Mouse (Mus musculus): ENCODE data around the gene Aph1c.
"Not testable (repeated sequence)": the region's sequence is repeated elsewhere in the genome, so short reads cannot be mapped to it uniquely, and the experiment has no call there.

Gene Aph1c

GRCm38 (mm10) chr9:66834318-66835096, at the start of gene Aph1c:
Gene Aph1c (minus strand): TSS chr9:66834726.
- DNase-seq (ENCODE audit: low read depth, low spot score) = peak; percentile 97

DNA sequence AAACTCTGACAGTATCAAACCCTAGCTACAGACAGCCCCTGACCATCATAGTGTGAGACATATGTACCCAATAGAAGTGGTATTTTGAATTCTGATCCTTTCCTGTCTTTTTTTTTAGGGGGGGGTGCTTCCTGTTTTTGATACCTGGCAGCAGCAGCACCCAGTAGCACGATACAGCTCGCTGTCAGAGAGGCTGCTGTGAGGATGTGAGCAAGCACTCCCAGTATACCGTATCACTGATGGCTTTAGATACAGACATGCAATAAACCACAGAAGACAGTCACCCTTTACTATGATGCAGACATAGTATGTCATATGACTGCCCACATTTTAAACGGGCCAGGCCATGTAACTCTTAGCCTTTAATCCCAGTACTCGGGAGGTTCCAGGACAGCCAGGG, 49.0 kb upstream of the Aph1c start:
- DNase-seq (ENCODE audit: low read depth, low spot score) = no peak

DNA sequence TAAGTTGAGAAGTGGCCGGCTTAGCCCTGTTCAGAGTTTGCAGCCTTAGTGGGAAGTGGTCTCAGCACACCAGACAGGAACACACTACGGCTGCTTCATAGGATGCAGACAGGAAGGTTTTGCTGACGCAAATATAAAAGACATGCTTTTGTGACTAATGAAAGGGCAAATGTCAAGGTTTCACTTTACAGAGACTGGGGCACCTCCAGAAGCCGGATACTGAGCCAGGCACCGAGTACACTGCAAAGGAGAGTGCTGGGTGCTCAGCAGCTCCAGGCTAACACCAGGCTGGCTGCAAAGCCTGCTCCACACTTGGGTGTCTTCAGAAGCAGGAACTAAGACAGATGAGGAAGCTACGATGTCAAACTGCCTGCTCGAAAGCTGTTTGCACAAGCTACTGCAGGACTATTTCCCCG, 47.9 kb upstream of the Aph1c start:
- no peak for DNase-seq (ENCODE audit: low read depth, low spot score)

DNA sequence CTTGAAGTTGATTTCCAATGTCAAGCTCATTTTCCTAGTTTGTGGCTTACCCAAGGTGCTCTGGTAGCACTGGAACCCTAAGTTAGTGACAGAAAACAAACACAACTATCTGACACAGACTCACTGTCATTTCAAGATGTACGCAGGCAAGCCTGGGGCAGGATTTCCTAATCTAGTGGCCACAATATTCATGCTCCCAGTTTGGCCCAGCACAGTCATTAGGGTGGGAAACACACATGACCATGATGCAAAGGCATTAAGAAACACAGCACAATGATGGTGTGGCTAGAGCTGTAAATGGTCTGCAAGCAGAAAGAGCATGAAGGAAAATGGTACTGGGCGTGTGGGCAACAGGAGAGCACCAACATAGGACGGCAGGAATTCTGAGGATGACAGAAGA, 47.3 kb upstream of the Aph1c start:
- no peak for DNase-seq (ENCODE audit: low read depth, low spot score)

- no peak for DNase-seq (ENCODE audit: low read depth, low spot score)
These were observed 46.2 kb upstream of the Aph1c start for GRCm38 (mm10) chr9:66880752-66881151.

GRCm38 (mm10) chr9:66879486-66879885, 45.0 kb upstream of the Aph1c start:
- DNase-seq (ENCODE audit: low read depth, low spot score) = no peak

DNA sequence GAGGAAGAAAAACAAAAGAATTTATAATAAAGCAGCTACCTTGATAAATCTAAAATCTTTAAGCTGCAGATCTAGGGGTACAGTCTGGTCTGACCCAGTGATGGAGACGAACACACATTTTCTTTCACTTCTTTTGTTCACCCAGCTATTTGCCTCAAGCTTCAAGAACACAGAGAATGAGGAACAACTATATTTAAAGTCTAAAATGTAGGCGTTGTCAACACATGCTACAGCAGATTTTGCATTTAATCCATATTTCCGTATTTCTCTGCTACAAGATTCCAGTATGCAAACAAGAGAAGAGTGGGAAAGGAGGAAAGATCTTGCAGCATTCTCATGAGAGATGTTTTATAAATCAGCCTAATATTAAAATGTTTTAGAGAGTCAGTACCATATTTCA, 44.4 kb upstream of the Aph1c start:
- DNase-seq (ENCODE audit: low read depth, low spot score) = no peak

DNA sequence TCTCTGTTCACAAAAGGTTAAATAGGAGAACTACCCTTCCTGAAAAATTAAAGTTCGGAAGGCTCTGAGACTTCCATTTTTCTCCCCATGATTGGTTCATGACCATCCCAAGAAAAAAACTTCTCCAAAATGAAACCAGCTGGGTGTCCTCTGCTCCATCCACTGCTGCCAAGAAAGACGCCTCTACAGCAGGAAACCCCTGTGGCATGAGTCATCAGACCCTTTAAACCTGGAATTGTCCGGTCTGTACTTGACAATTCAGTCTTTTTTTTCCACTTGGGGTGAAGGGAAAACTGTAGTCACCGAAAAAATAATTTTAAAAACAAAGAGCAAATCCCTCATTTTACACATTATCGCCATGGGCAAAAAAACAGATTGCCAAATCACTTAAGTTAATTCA, 42.1 kb upstream of the Aph1c start:
- DNase-seq (ENCODE audit: low read depth, low spot score) = no peak

- DNase-seq (ENCODE audit: low read depth, low spot score) = no peak
These were observed 39.8 kb upstream of the Aph1c start for GRCm38 (mm10) chr9:66874297-66874696.

GRCm38 (mm10) chr9:66873531-66873930, 39.0 kb upstream of the Aph1c start:
- no peak for DNase-seq (ENCODE audit: low read depth, low spot score)

DNA sequence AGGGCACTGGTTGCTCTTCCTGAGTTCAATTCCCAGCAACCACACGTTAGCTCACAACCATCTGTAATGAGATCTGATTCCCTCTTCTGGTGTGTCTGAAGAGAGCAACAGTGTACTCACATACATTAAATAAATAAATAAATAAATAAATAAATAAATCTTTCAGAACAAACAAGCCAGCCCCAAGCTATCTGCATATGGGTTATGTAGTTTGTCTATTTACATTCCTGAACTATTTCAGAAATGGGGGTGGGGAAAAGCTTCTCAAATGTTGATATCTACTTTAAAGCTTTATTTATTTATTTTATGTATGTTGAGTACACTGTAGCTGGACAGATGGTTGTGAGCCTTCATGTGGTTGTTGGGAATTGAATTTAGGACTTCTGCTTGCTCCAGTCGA, 38.5 kb upstream of the Aph1c start:
- DNase-seq (ENCODE audit: low read depth, low spot score) = not testable (repeated sequence)

DNA sequence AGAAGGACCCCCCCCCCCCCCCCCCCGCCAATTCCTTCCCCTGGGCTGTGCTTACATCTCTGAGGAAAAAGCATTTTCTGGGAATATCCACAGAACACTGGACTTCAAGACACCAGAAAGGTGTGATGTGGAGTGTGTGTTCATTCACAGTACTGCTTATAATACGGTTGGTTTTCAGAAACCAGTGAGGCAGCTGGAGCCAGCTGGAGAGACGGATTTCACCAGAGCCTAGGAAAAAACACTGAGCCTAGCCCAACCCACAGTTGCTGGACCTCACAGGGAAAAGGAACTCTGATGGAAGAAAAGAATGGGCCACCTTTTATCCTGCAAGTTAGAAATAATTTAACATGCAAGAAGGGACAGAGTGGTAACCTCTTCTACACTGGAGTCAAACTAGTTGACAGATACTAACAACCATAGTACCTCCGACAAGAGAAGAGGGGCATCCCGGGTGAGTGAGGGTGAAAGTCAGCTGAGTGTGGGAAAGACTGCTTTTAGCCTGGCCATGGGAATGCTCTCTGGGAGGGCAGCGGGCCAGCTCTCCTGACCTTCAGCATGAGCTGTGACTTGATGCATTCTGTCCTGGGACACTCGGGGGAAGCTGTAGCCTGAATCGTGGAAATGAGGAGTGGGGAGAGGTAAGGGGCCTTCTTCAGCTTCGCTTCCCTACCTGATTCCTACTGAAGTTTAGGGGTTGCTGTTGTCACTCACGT, 37.6 kb upstream of the Aph1c start:
- no peak for DNase-seq (ENCODE audit: low read depth, low spot score)

DNA sequence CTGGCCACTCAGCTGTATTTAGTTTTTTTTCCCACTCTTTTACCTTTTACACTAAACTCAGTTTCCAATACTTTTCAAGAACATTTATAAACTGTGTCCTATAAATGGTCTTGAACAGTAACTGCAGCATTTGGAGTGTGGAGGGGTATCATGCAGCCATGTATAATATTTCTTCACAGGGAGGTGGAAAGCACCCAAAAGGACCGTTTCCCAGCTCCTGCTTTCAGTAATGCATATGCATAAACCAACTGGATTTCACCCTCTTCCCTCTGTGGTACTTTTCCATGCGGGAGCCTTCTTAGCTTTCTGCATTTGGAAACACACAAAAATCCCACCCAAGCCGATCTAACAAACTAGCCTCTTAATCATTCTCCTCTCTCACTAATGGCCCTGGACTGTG, 30.2 kb upstream of the Aph1c start:
- DNase-seq (ENCODE audit: low read depth, low spot score) = no peak

GRCm38 (mm10) chr9:66863456-66863855, 28.9 kb upstream of the Aph1c start:
- DNase-seq (ENCODE audit: low read depth, low spot score) = no peak

- no peak for DNase-seq (ENCODE audit: low read depth, low spot score)
These were observed 27.7 kb upstream of the Aph1c start for GRCm38 (mm10) chr9:66862202-66862601.

DNA sequence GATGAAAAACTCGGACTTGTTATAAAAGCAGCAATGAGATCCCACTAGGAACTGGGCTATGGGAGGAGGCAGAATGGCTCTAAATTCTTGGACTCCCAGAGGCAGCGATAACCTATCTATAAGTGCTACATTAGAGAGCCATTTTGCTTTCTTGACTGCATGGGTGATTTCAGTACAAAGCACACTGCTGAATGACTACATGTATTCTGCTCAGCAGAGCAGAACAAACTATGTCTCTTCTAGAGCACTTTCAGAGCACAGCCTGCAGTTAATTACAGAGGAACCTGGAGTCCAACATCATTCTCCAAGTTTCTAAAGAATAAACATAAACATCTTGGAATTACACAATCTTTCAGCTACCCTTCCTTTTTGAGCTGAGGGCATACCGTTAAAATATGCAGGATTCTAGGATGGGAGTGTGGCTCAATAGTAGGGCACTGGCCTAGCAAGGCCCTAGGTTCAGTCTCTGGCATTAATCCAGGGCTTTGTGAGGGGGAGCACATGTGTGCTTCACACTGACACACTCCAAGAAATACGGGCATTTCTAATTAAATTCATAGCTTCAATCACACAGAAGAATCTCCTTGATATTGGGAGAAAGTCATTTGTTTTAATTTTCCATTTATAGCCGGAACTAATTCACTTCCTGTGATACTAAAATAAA, 26.7 kb upstream of the Aph1c start:
- DNase-seq (ENCODE audit: low read depth, low spot score) = no peak

GRCm38 (mm10) chr9:66859523-66859922, 25.0 kb upstream of the Aph1c start:
- DNase-seq (ENCODE audit: low read depth, low spot score) = no peak

- no peak for DNase-seq (ENCODE audit: low read depth, low spot score)
These were observed 21.3 kb upstream of the Aph1c start for GRCm38 (mm10) chr9:66855865-66856264.

DNA sequence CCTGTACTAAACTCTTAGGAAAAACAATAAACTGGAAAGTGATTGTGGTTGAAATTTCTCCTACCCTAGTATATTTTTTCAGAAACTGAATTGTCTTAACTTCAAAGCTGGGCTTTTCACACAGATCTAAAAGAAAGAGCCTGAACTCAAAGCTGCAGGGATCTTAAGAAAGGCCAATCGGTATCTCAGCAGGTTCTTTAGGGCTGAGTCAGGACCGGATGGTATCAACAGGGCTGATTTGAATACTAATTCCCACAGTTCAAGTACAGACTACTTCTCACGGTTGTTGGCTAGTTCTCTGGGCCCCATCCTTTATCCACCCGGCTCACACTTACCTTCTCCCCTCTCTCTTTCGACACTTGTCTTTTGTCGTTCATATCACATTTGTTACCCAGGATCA, 18.1 kb upstream of the Aph1c start:
- no peak for DNase-seq (ENCODE audit: low read depth, low spot score)

DNA sequence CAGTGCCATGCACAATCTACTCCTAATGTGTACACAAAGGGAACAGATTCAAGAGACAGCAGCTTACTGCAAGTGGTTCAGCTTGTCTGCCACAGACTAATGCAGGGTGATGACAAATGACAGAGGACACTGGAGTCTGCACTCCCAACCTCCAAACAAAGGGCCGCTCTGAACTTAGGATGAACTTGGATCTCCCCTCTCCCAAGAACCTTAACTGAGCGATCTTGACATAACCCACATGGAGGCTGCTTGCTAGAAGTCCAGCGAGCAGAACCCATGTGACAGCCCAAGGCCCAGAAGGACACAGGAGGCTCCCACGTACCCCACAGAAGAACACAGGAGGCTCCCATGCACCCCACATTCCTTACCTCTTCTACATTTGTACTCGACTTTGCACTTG, 16.4 kb upstream of the Aph1c start:
- no peak for DNase-seq (ENCODE audit: low read depth, low spot score)

DNA sequence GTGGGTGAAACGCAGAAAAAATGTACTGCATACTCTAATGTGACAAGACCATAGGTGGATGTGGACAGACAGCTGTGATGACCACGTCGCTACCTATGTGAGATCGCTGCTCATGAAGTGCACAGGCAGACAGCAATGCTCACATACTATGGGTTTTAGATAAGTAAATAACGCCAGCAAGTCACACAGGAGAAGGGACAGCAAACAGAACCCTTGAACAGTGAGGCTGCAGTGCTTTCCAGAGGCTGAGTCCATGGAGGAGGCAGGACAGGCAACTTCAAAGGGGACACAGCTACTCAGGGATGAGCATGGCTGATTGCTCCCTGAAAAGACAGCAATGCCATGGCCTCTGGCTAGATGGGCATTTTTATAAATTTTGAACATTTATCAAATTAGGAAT, 12.3 kb upstream of the Aph1c start:
- no peak for DNase-seq (ENCODE audit: low read depth, low spot score)

- DNase-seq (ENCODE audit: low read depth, low spot score) = no peak
These were observed 563 bp upstream of the Aph1c start for GRCm38 (mm10) chr9:66835097-66835480.

GRCm38 (mm10) chr9:66833851-66834250, 675 bp downstream of the Aph1c start:
- DNase-seq (ENCODE audit: low read depth, low spot score) = no peak
